Mouse (Mus musculus): Measurements from ENCODE around the gene Mdc1. TPM values are rescaled to one million over a fixed set of nuclear protein-coding genes. Genes with fewer than 3 reads are reported as not detected.
A peak's percentile ranks its signal among the peaks of the same experiment; 100 is the strongest.

Gene Mdc1
- polyA plus RNA-seq, 1 experiment from 2014 or later: 12.7 TPM

DNA sequence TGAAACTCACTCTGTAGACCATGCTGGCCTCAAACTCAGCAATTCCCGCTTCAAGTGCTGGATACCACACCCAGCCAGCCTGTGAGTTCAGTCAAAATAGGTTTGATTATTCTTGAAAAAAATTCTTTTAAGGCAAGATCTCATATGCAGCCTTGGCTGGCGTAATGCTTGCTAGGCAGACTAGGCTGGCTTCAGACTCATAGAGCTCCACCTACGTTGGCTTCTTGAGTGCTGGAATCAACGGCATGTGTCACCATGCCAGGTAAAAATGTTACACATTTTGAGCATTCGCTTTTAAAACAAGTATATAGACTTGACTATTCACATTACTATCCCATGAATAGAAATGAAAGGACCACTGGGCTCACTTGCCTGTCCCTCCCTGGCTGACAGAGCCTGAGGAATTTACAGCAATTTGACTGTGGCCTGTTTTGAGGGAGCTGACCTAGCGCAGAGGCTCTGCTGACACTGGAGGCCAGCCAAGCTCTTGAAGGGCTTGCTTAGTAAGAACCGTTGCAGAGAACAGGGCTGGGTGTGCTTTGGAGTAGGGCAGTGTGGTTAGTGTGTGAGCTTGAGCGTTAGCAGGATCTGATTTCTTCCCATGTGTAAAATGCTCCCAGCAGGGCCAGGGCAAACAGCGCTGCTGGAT, 62.2 kb downstream of the Mdc1 start:
- Histone ChIP-seq H3K9me3 (no peaks in the 10 kb centered on the region), H3K27ac (no peak overlapping the region), H3K36me3 (peaks cover 94% of the 10 kb centered on the region), H3K4me3 (replicated peaks) (no peak overlapping the region), H3K4me2 (replicated peaks) (no peak overlapping the region), H3K9ac (replicated peaks) (no peak overlapping the region), H3K4me1 (replicated peaks) (peaks cover 8% of the 10 kb centered on the region), H3K27me3 (no peaks in the 10 kb centered on the region)
- no peak for ATAC-seq
- 96% methylated on average over 9 of the region's 9 CpGs for WGBS

DNA sequence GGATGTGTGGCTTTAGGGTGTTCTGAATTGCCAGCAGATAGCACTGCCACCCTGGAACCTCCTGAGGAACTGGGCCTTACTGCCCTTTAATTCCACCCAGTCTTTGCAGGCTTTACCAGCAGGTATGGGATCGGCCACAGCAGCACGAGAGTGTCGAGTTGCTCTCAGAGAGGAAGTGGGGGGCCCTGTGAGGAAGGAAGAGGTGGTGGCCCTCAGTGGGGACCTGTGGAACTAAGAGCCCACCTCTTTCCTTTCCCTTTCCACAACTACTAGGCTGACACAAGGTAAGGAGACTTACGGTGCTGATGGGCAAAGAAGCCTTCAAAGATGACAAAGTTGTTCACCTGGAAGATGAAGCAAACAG, 62.7 kb downstream of the Mdc1 start:
- Histone ChIP-seq H3K36me3 (peaks cover 91% of the 10 kb centered on the region), H3K9ac (replicated peaks) (no peak overlapping the region), H3K4me3 (replicated peaks) (no peak overlapping the region), H3K9me3 (no peaks in the 10 kb centered on the region), H3K27ac (no peak overlapping the region), H3K27me3 (no peaks in the 10 kb centered on the region), H3K4me2 (replicated peaks) (no peak overlapping the region), H3K4me1 (replicated peaks) (peaks cover 13% of the 10 kb centered on the region)
- 94% methylated on average over 4 of the region's 4 CpGs for WGBS
- ATAC-seq: no peak

DNA sequence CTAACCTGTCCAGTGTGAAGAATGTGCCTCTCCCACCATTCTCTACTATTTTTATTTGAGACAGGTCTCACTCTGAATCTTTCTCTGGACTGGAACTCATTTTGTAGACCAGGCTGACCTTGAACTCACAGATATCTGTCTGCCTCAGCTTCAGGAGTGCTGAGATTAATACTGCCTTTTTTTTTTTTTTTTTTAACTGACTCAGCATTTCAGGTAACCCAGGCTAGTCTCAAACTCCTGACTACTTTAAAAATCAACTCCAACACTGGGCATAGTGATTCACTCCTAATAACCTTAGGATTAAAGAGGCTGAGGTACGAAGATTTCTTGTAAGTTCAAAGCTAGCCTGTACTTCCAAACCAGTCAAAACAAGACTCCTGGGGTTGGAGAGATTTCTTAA, 64.3 kb downstream of the Mdc1 start:
- H3K27ac ChIP-seq: no peak overlapping the region
- H3K4me2 ChIP-seq (replicated peaks): no peak overlapping the region
- 100% methylated on average over 1 of the region's 1 CpGs for WGBS
- H3K9ac ChIP-seq (replicated peaks): no peak overlapping the region
- H3K4me1 ChIP-seq (replicated peaks): peaks cover 20% of the 10 kb centered on the region
- no peak for ATAC-seq
- no peaks in the 10 kb centered on the region for H3K27me3 ChIP-seq
- no peaks in the 10 kb centered on the region for H3K9me3 ChIP-seq
- H3K36me3 ChIP-seq: peaks cover 75% of the 10 kb centered on the region
- H3K4me3 ChIP-seq (replicated peaks): no peak overlapping the region

- no peak overlapping the region for H3K27ac ChIP-seq
- H3K27me3 ChIP-seq: no peaks in the 10 kb centered on the region
- WGBS: 82% methylated on average over 2 of the region's 2 CpGs
- H3K9ac ChIP-seq (replicated peaks): 0 out of 2 replicates have a peak overlapping the region, but pooled peaks have one; percentile 21
- H3K4me3 ChIP-seq (replicated peaks): peak overlapping the region; percentile 88; the same call in 1 of the 2 replicates
- H3K4me2 ChIP-seq (replicated peaks): peak overlapping the region; percentile 98; the same call in 1 of the 2 replicates
- H3K36me3 ChIP-seq: peaks cover 70% of the 10 kb centered on the region
- ATAC-seq: no peak
- H3K4me1 ChIP-seq (replicated peaks): peaks cover 20% of the 10 kb centered on the region
- H3K9me3 ChIP-seq: no peaks in the 10 kb centered on the region
Observed at GRCm38 (mm10) chr17:35907609-35908008, 66.3 kb downstream of the Mdc1 start.

Small RNA genes lying within 50 kb of the gene (microRNA-seq; reads per million reads assigned to microRNA genes)
- gene Gm28033: not detected

Other genes starting within 250 kb of the Mdc1 start
- gene Sfta2, start 240.0 kb upstream of the Mdc1 start, polyA plus RNA-seq (2015; fragmentation: Nextera tagmentation; extraction: Ambion mirVana): not detected in 2 replicates
- gene Gm9573, start 214.9 kb upstream of the Mdc1 start, polyA plus RNA-seq (2015; fragmentation: Nextera tagmentation; extraction: Ambion mirVana): not detected in 2 replicates
- gene Mucl3, start 197.8 kb upstream of the Mdc1 start, polyA plus RNA-seq (2015; fragmentation: Nextera tagmentation; extraction: Ambion mirVana): not detected in 2 replicates
- gene Vars2, start 173.9 kb upstream of the Mdc1 start, polyA plus RNA-seq (2015; fragmentation: Nextera tagmentation; extraction: Ambion mirVana): 13.0 and 15.1 TPM in 2 replicates
- 31.5 and 32.0 TPM in 2 replicates for gene Gtf2h4, start 167.8 kb upstream of the Mdc1 start, polyA plus RNA-seq (2015; fragmentation: Nextera tagmentation; extraction: Ambion mirVana)
- 163 and 187 TPM in 2 replicates for gene Ddr1, start 136.9 kb upstream of the Mdc1 start, polyA plus RNA-seq (2015; fragmentation: Nextera tagmentation; extraction: Ambion mirVana)
- 6.7 and 7.1 TPM in 2 replicates for gene Ier3, start 19.8 kb upstream of the Mdc1 start, polyA plus RNA-seq (2015; fragmentation: Nextera tagmentation; extraction: Ambion mirVana)
- gene Flot1, start 18.3 kb upstream of the Mdc1 start, polyA plus RNA-seq (2015; fragmentation: Nextera tagmentation; extraction: Ambion mirVana): 59.6 and 67.4 TPM in 2 replicates
- gene Tubb5, start 3.2 kb upstream of the Mdc1 start, polyA plus RNA-seq (2015; fragmentation: Nextera tagmentation; extraction: Ambion mirVana): 1,832 and 1,895 TPM in 2 replicates
- gene Nrm, start 19.8 kb downstream of the Mdc1 start, polyA plus RNA-seq (2015; fragmentation: Nextera tagmentation; extraction: Ambion mirVana): 28.9 and 33.2 TPM in 2 replicates
- gene Ppp1r18, start 24.1 kb downstream of the Mdc1 start, polyA plus RNA-seq (2015; fragmentation: Nextera tagmentation; extraction: Ambion mirVana): 23.8 and 27.4 TPM in 2 replicates
- 34.3 and 37.3 TPM in 2 replicates for gene Dhx16, start 38.3 kb downstream of the Mdc1 start, polyA plus RNA-seq (2015; fragmentation: Nextera tagmentation; extraction: Ambion mirVana)
- 34.7 and 36.8 TPM in 2 replicates for gene 2310061I04Rik, start 55.9 kb downstream of the Mdc1 start, polyA plus RNA-seq (2015; fragmentation: Nextera tagmentation; extraction: Ambion mirVana)
- 458 and 466 TPM in 2 replicates for gene Atat1, start 68.6 kb downstream of the Mdc1 start, polyA plus RNA-seq (2015; fragmentation: Nextera tagmentation; extraction: Ambion mirVana)
- 49.9 and 54.6 TPM in 2 replicates for gene Mrps18b, start 74.9 kb downstream of the Mdc1 start, polyA plus RNA-seq (2015; fragmentation: Nextera tagmentation; extraction: Ambion mirVana)
- gene Ppp1r10, start 74.9 kb downstream of the Mdc1 start, polyA plus RNA-seq (2015; fragmentation: Nextera tagmentation; extraction: Ambion mirVana): 51.3 and 54.6 TPM in 2 replicates
- 107 and 112 TPM in 2 replicates for gene Abcf1, start 128.2 kb downstream of the Mdc1 start, polyA plus RNA-seq (2015; fragmentation: Nextera tagmentation; extraction: Ambion mirVana)
- 46.4 and 50.3 TPM in 2 replicates for gene Gnl1, start 138.3 kb downstream of the Mdc1 start, polyA plus RNA-seq (2015; fragmentation: Nextera tagmentation; extraction: Ambion mirVana)
- gene Prr3, start 138.7 kb downstream of the Mdc1 start, polyA plus RNA-seq (2015; fragmentation: Nextera tagmentation; extraction: Ambion mirVana): 69.0 and 74.6 TPM in 2 replicates
- gene H2-T24, start 179.0 kb downstream of the Mdc1 start, polyA plus RNA-seq (2015; fragmentation: Nextera tagmentation; extraction: Ambion mirVana): 7.8 and 8.1 TPM in 2 replicates
- 4.3 and 5.2 TPM in 2 replicates for gene H2-T23, start 191.3 kb downstream of the Mdc1 start, polyA plus RNA-seq (2015; fragmentation: Nextera tagmentation; extraction: Ambion mirVana)
- 4.4 and 4.8 TPM in 2 replicates for gene H2-T22, start 201.2 kb downstream of the Mdc1 start, polyA plus RNA-seq (2015; fragmentation: Nextera tagmentation; extraction: Ambion mirVana)
- gene Gm6034, start 201.4 kb downstream of the Mdc1 start, polyA plus RNA-seq (2015; fragmentation: Nextera tagmentation; extraction: Ambion mirVana): not detected in 2 replicates
- gene Gm11127, start 216.9 kb downstream of the Mdc1 start, polyA plus RNA-seq (2015; fragmentation: Nextera tagmentation; extraction: Ambion mirVana): not detected in 2 replicates